Mouse (Mus musculus) CH12.LX (cell line): ENCODE data around the gene Ppfia2. TPM values are rescaled to one million over a fixed set of nuclear protein-coding genes. Genes with fewer than 3 reads are reported as not detected.

Source experiments
- DNase-seq: peaks from one replicate; pipeline ENCODE4 v3.0.0-alpha.2; 2013; ENCODE audit errors: extremely low read depth
- H3K27ac ChIP-seq: 2 replicates; pipeline ENCODE4 v1.5.1; 2012; ENCODE audit warnings: low read depth, mild to moderate bottlenecking, control low read depth, moderate library complexity; ENCODE audit not compliant: insufficient read depth
- H3K27me3 ChIP-seq: replicated peaks from 2 replicates; pipeline ENCODE3; 2012; ENCODE audit warnings: inconsistent platforms
- H3K36me3 ChIP-seq, 2 experiments: replicated peaks in 1 of 2; 2 replicates each; pipeline versions ENCODE3 to v1.6.1; 2012; ENCODE audit warnings: inconsistent platforms in 1 of 2, low read length in 1 of 2, mild to moderate bottlenecking in 1 of 2, mixed read lengths in 1 of 2, moderate library complexity in 1 of 2; ENCODE audit not compliant: control insufficient read depth in 1 of 2, insufficient read depth in 1 of 2
- H3K4me1 ChIP-seq, 2 experiments: 2 replicates each; pipeline ENCODE4 v1.6.1; 2012; ENCODE audit warnings: inconsistent platforms in 1 of 2, moderate library complexity in 1 of 2; ENCODE audit not compliant: insufficient read depth in 2 of 2, control insufficient read depth in 1 of 2
- H3K4me2 ChIP-seq: 2 replicates; pipeline ENCODE4 v1.6.1; 2012; ENCODE audit warnings: low read depth, mild to moderate bottlenecking, control low read depth; ENCODE audit not compliant: poor library complexity, insufficient read depth, severe bottlenecking
- H3K4me3 ChIP-seq, 3 experiments: fragments of 150-350 bp in 1 of 3; sonication (generic) in 1 of 3; replicated peaks in 1 of 3; 2 replicates each; pipeline versions ENCODE3 to v1.5.1; 2011 to 2012; ENCODE audit warnings: low read depth in 2 of 3, low read length in 2 of 3, mild to moderate bottlenecking in 2 of 3, moderate library complexity in 2 of 3, control low read depth in 1 of 3, improper control_type of control experiment in 1 of 3, inconsistent platforms in 1 of 3, mixed read lengths in 1 of 3; ENCODE audit not compliant: poor library complexity in 1 of 3
- H3K79me2 ChIP-seq: replicated peaks from 2 replicates; pipeline ENCODE4 v1.6.1; 2012; ENCODE audit warnings: mild to moderate bottlenecking, moderate library complexity; ENCODE audit not compliant: control insufficient read depth, poor library complexity, insufficient read depth, severe bottlenecking; ENCODE audit errors: extremely low read depth
- H3K9ac ChIP-seq: 2 replicates; pipeline ENCODE4 v1.6.1; 2012; ENCODE audit warnings: low read depth, mild to moderate bottlenecking, control low read depth, moderate library complexity; ENCODE audit not compliant: insufficient read depth
- H3K9me3 ChIP-seq: replicated peaks from 2 replicates; pipeline ENCODE3; 2012; ENCODE audit warnings: low read length, inconsistent platforms, mixed read lengths
- ELF1 ChIP-seq: IDR thresholded peaks from 2 replicates; pipeline ENCODE4 v1.6.1; 2014; ENCODE audit warnings: low read depth, mild to moderate bottlenecking, inconsistent platforms, low read length, improper control_type of control experiment
- EP300 ChIP-seq: IDR thresholded peaks from 2 replicates; pipeline ENCODE4 v1.6.1; 2011; ENCODE audit warnings: low read length, improper control_type of control experiment
- ETS1 ChIP-seq: conservative IDR thresholded peaks from 2 replicates; pipeline ENCODE4 v1.6.1; 2012; ENCODE audit warnings: low read depth, mild to moderate bottlenecking, inconsistent platforms, low read length, improper control_type of control experiment, moderate library complexity
- GABPA ChIP-seq: IDR thresholded peaks from 2 replicates; pipeline ENCODE4 v1.6.1; 2012; ENCODE audit warnings: low read depth, low read length, improper control_type of control experiment, inconsistent platforms; ENCODE audit not compliant: insufficient replicate concordance
- JUN ChIP-seq: IDR thresholded peaks from 2 replicates; pipeline ENCODE4 v1.6.1; 2011; ENCODE audit warnings: low read depth, mild to moderate bottlenecking, low read length, improper control_type of control experiment, moderate library complexity; ENCODE audit not compliant: insufficient read depth
- JUND ChIP-seq: conservative IDR thresholded peaks from 2 replicates; pipeline ENCODE4 v1.6.1; 2011; ENCODE audit warnings: low read depth, low read length, improper control_type of control experiment
- MXI1 ChIP-seq: IDR thresholded peaks from 2 replicates; pipeline ENCODE4 v1.6.1; 2011; ENCODE audit warnings: mild to moderate bottlenecking, low read depth, low read length, improper control_type of control experiment
- NRF1 ChIP-seq: IDR thresholded peaks from 2 replicates; pipeline ENCODE4 v1.6.1; 2014; ENCODE audit warnings: low read depth, mild to moderate bottlenecking, inconsistent platforms, low read length, improper control_type of control experiment, moderate library complexity
- PAX5 ChIP-seq: IDR thresholded peaks from 2 replicates; pipeline ENCODE4 v1.6.1; 2012; ENCODE audit warnings: low read length, inconsistent platforms, mixed read lengths
- POLR2AphosphoS2 ChIP-seq: IDR thresholded peaks from 2 replicates; pipeline ENCODE4 v1.6.1; 2011; ENCODE audit warnings: low read depth, low read length, improper control_type of control experiment
- RCOR1 ChIP-seq: conservative IDR thresholded peaks from 2 replicates; pipeline ENCODE4 v1.6.1; 2012; ENCODE audit warnings: low read depth, mild to moderate bottlenecking, inconsistent platforms, low read length, improper control_type of control experiment
- TCF12 ChIP-seq: IDR thresholded peaks from 2 replicates; pipeline ENCODE4 v1.6.1; 2014; ENCODE audit warnings: low read depth, mild to moderate bottlenecking, inconsistent platforms, low read length, improper control_type of control experiment
- USF1 ChIP-seq: IDR thresholded peaks from 2 replicates; pipeline ENCODE4 v1.6.1; 2014; ENCODE audit warnings: low read depth, mild to moderate bottlenecking, inconsistent platforms, low read length, improper control_type of control experiment
- USF2 ChIP-seq: conservative IDR thresholded peaks from 2 replicates; pipeline ENCODE4 v1.6.1; 2011; ENCODE audit warnings: low read depth, low read length, improper control_type of control experiment
- ZKSCAN1 ChIP-seq: IDR thresholded peaks from 2 replicates; pipeline ENCODE4 v1.6.1; 2012; ENCODE audit warnings: low read depth, inconsistent platforms, low read length, improper control_type of control experiment, borderline replicate concordance
- ZMIZ1 ChIP-seq: IDR thresholded peaks from 2 replicates; pipeline ENCODE4 v1.6.1; 2012; ENCODE audit warnings: low read depth, mild to moderate bottlenecking, inconsistent platforms, low read length, improper control_type of control experiment
- dilution Hi-C: fragments of 300-500 bp; cut with MboI; formaldehyde crosslinking; loops from 2 replicates; pipeline ENCODE4 v1.14.3; 2020; ENCODE audit warnings: low sequenced_read_pairs; ENCODE audit not compliant: extremely low pct_unique_long_range_greater_than_20kb, extremely low pct_ligation_motif_present
- in situ Hi-C: fragments of 300-500 bp; cut with MboI; formaldehyde crosslinking; loops from 3 replicates; pipeline ENCODE4 v1.14.3; 2019; ENCODE audit warnings: low sequenced_read_pairs, low pct_ligation_motif_present, low pct_unique_long_range_greater_than_20kb, mixed read lengths
- polyA plus RNA-seq: library from polyadenylated mRNA; unstranded; fragments of >175 nt; gene quantifications from 2 replicates; pipeline ENCODE4 v1.2.1, GENCODE M21; 2012; ENCODE audit warnings: low read depth; ENCODE audit not compliant: insufficient read length
- total RNA-seq, 2 experiments: library from RNA; depleted of rRNA; stranded (reverse); fragments of 300-350 nt in 1 of 2; fragments of >200 nt in 1 of 2; gene quantifications; 2 replicates each; pipeline ENCODE4 v1.2.3; 2012 to 2014

The Ppfia2 gene
- total and polyA plus RNA-seq, 3 experiments = not detected

GRCm38 (mm10) chr10:106738190-106738589 is 268.1 kb downstream of the Ppfia2 start:
- TF ChIP-seq ETS1 = no peak
- no peak for TF ChIP-seq USF2
- Histone ChIP-seq H3K4me2 (no peak overlapping the region), H3K27ac (no peak overlapping the region), H3K36me3 (no peaks in the 10 kb centered on the region), H3K9me3 (peaks cover 6% of the 10 kb centered on the region), H3K79me2 (no peaks in the 10 kb centered on the region), H3K9ac (no peak overlapping the region), H3K27me3 (no peaks in the 10 kb centered on the region), H3K4me1 (no peaks in the 10 kb centered on the region), H3K4me3 (no peak overlapping the region)
- in situ Hi-C loops = no loop called here
- dilution Hi-C loops = no loop called here
- no peak for DNase-seq

GRCm38 (mm10) chr10:106744966-106745365 is 274.8 kb downstream of the Ppfia2 start:
- Histone ChIP-seq H3K27me3 (no peaks in the 10 kb centered on the region), H3K4me1 (no peaks in the 10 kb centered on the region), H3K27ac (no peak overlapping the region), H3K4me2 (no peak overlapping the region), H3K9me3 (peaks cover 13% of the 10 kb centered on the region), H3K9ac (no peak overlapping the region), H3K79me2 (no peaks in the 10 kb centered on the region), H3K36me3 (no peaks in the 10 kb centered on the region), H3K4me3 (no peak overlapping the region)
- in situ Hi-C loops (no loop called here), dilution Hi-C loops (no loop called here)
- no peak for TF ChIP-seq MXI1
- TF ChIP-seq USF1 = no peak
- TF ChIP-seq TCF12 = no peak
- no peak for TF ChIP-seq ZKSCAN1
- TF ChIP-seq JUN = no peak
- TF ChIP-seq ELF1 = no peak
- no peak for TF ChIP-seq POLR2AphosphoS2
- no peak for TF ChIP-seq ZMIZ1
- TF ChIP-seq EP300 = no peak
- TF ChIP-seq JUND = no peak
- no peak for DNase-seq

- H3K4me3 ChIP-seq = no peak overlapping the region
- no peak overlapping the region for H3K9ac ChIP-seq
- in situ Hi-C loops (no loop called here), dilution Hi-C loops (no loop called here)
- H3K36me3 ChIP-seq = no peaks in the 10 kb centered on the region
- H3K4me1 ChIP-seq = no peaks in the 10 kb centered on the region
- no peaks in the 10 kb centered on the region for H3K27me3 ChIP-seq
- TF ChIP-seq TCF12 (no peak), RCOR1 (no peak), NRF1 (no peak), EP300 (no peak), PAX5 (no peak), ELF1 (no peak), GABPA (no peak)
- H3K27ac ChIP-seq = no peak overlapping the region
- no peaks in the 10 kb centered on the region for H3K79me2 ChIP-seq
- H3K4me2 ChIP-seq = no peak overlapping the region
- no peak for DNase-seq
- peaks cover 23% of the 10 kb centered on the region for H3K9me3 ChIP-seq
These were observed 290.9 kb downstream of the Ppfia2 start for GRCm38 (mm10) chr10:106761061-106761460.
